Mouse (Mus musculus) lung, postnatal 14 days (tissue): ENCODE results near the gene Acbd3.

Source experiments
- DNase-seq: peaks from one replicate; pipeline ENCODE4 v3.0.0; 2021

The Acbd3 gene

DNA sequence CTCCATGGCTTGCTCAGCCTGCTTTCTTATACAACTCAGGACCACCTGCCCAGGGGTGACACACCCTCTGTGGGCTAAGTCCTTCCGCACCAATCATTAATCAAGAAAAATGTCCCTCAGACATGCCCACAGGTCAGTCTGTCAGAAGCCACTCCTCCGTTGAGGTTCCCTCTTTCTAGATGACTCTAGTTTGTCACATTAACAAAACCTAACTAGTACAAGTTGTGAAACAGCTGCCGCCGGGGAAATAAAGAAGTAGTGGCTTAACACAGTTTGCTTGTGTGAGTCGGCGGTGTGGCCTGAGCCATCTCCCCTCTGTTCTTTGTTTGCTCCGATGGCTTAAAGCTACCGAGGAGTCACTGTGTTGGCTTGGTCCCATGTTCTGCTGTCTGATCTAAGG, 36.8 kb downstream of the Acbd3 start:
- DNase-seq, result no peak

DNA sequence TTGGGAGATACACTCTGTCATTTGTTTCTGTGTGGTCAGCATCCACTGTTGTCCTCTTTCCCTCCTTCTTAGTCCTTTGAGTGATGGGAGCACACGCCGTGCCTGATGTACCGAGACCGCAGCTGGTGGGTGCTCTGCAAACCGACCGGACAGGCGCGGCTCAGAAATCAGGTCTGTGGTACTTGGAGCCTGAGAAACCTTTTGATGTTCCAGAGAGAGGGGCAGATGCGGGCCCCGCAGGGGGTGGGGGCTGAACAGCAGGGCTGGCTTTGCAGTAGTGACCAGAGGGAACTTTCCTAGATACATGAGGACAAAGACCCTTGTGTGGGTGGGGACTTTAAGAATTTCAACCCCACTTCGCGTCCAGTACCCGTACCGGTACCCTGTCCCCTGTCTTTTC, 37.5 kb downstream of the Acbd3 start:
- no peak for DNase-seq

DNA sequence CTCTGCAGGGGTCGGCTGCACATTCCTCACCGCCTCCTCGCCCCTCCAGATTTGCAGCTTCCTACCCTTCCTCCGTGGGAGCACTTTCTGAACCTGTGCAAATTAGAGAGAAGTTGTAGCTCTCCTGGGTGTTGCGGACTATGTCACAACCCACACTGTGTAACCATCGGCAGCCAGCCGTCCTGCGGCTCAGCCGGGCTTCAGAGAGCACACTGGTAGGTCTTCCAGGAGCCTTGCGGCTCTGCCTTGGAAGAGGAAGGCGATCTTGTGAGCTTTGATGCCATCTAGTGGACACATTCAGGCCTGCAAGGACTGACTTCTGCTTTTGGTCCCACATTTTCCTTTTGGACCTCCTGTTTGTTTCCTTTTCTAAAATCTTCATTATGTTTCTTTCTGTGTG, 38.0 kb downstream of the Acbd3 start:
- DNase-seq, result peak; percentile 91

DNA sequence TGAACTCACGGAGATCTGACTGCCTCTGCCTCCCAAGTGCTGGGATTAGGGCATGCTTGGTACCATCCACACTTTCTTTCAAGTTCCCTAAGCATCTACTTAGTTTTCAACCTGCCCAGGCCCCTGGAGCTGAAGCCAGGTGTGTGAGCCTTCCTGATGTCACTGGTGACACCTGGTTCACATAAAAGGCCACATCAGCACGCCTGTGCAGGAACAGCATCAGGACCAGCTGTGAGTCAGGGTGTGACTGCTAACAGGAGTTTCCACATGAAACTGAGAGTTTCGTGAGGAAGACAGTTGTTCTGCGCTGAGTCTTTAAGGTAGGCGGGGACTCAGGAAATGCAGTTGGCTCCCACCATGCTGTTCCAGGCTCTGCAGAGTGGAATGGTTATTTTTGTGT, 39.5 kb downstream of the Acbd3 start:
- DNase-seq, result no peak

DNA sequence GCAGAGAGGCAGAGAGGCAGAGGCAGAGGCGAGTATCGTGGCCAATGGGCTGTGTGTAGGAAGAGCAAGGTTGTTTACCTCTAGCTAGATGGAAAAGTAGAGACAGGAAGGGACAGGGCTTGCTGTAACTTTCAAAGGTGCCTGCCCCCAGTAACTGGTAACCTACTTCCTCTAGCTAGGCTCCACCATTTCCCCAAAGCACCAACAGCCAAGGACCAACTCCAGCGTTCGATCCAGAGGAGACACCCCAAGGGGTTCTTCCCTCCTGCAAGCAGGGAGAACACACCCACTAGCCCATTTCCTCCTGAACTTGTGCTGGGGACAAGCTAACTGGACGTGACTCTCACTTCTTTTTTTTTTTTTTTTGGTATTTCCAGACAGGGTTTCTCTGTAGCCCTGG, 40.7 kb downstream of the Acbd3 start:
- DNase-seq, result no peak

- DNase-seq, result no peak
Measured at GRCm38 (mm10) chr1:180767541-180768333, 41.9 kb downstream of the Acbd3 start.

DNA sequence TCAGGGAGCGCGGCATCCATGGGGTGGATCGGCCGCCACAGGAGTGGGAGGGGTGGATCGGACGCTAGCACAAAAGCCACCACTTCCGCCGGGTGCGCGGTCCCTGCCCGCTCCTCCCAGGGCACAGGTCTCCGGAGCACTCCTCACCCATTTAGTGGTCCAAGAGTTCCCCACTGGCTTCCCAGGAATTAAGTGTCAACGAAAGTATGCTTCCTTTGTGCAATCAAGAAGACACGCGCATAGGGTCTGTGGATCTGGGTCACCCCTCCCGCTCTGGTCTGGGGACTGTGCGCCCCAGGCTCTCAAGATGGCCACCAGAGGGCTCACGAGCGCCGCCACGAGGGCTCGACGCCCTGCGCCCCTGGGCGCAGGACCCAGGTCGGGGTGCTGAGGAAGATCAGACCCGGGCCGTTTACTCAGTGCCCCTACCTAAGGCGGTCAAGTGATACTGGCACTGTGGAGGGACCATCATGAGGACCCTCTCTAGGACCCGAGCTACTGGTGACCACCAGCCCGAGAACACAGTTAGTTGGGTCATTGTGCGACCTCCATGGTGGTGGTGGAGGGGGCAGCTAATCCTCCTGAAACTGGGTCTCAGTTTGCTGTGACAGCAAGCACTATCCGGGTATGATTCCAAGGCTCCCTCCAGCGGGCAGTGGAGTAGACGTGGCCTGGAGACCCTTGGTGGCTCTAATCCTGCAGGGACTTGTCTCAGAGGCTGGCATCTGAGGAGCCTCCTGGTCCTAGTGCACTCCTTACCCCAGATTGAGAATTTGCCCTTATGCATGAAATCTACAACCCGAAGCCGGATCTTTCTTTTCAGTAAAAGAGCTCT, 42.7 kb downstream of the Acbd3 start:
- peak; percentile 84 for DNase-seq

DNA sequence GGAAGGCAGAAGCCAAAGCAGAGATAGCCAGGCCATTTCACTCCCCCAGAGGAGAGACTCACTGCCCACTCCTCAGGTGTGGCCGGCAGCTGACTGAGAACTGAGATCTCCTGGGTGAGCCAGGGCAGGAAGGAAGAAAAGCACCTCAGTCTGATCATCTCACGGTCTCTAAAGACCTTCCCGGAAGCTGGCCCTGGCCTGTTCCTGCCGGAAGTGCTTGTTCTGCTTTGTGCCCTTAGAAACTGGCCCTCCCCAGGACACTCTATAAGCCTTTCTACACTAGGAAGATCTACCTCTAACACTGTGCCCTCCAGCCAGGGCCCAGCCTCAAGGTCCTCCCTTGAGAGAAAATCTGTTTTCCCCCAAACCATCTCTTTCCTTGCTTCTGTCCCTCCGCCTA, 45.5 kb downstream of the Acbd3 start:
- DNase-seq, result no peak

- no peak for DNase-seq
Measured at GRCm38 (mm10) chr1:180771722-180772121, 45.9 kb downstream of the Acbd3 start.

DNA sequence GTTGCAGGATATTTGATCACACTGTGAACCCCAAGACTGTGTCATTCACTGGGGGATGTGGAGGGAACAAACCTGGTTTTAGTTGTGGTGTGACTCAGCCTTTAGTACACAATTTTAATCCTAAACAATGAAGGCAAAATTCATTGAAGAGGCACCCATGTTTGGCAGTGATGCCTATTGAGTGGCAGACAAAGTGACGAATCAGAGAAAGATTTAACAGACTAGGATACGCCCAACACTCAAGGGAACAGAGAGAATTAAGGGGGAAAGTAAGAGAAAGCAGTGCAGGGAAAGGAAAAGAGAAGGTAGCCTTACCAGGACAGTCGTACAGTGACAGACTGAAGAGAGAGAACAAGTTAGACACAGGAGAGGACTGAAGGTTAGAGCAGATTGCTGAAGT, 46.4 kb downstream of the Acbd3 start:
- DNase-seq, result no peak

DNA sequence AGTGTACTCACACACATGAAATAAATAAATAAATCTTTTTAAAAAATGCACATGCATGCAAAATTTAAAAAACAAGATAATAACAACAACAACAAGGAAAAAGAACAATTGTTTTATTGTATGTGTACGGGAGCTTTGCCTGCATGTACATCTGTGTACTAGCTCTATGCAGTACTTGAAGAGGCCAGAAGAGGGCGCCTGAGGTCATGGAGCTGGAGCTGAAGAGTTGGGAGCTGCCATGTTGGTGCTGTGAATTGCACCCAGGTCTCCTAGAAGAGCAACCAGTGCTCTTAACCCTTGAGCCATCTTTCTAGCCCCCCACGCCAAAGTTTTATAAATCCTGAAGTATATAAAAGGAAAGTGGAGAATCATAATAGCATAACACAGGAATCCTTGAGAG, 48.8 kb downstream of the Acbd3 start:
- peak; percentile 44 for DNase-seq

GRCm38 (mm10) chr1:180775317-180775716, 49.5 kb downstream of the Acbd3 start:
- no peak for DNase-seq

- no peak for DNase-seq
Measured at GRCm38 (mm10) chr1:180775849-180776493, 50.1 kb downstream of the Acbd3 start.

DNA sequence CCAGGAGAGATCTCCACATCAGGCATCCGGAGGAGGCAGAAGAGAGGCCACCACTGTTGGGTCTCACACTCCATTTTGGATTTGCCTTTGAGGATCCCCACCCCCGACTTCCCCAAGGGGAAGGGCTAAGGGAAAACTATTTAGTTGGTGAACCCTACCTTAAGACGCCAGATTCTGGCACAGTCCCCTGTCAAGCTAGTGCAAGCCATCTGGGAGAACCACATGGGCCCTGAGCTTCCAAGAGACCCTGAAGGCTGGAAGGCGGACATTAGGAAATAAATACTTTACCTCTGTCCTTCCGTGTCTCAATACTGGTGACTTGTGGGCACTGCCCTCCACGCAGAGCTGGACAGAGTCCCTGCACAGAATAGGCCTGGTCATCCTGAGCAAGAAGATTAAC, 50.7 kb downstream of the Acbd3 start:
- no peak for DNase-seq

GRCm38 (mm10) chr1:180777289-180777659, 51.4 kb downstream of the Acbd3 start:
- no peak for DNase-seq

GRCm38 (mm10) chr1:180777660-180778402, 52.0 kb downstream of the Acbd3 start:
- DNase-seq, result peak; percentile 85

DNA sequence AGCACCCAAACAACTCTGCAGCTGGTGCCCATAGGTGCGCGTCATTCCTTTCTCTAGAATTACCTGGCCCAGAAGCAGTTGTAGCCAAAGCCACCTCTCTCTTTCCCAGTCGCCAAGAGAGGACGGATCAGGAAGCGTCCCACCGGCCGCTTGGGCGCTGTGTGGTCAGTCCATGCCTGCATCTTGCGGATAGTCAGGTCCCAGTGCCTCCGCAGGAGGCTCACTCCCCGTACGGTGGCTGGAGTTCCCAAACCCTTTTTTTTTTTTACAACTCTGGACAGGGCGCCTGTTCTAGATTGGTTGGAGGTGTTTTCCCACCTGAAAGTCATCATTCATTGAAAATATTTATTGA, 52.5 kb downstream of the Acbd3 start:
- no peak for DNase-seq

- no peak for DNase-seq
Measured at GRCm38 (mm10) chr1:180778941-180779340, 53.1 kb downstream of the Acbd3 start.

DNA sequence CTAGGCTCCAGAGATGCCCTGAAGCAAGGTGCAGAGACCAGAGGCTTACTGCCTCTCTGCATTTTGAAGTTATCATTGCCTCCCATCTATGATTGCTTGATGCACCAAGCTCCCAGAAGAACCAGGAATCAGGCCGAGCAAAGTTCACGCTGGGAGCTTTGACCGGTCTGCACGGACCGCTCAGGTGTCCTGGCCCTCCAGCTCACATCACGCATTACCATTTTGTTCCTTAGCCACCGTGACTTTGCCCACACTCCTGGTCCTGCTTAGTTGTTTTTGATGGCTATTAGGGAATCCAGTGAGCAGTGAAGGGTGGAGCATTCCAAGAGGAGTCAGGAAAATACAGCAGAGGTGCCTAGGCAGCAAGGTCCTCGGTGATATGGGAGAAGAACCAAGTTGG, 54.4 kb downstream of the Acbd3 start:
- DNase-seq, result no peak

DNA sequence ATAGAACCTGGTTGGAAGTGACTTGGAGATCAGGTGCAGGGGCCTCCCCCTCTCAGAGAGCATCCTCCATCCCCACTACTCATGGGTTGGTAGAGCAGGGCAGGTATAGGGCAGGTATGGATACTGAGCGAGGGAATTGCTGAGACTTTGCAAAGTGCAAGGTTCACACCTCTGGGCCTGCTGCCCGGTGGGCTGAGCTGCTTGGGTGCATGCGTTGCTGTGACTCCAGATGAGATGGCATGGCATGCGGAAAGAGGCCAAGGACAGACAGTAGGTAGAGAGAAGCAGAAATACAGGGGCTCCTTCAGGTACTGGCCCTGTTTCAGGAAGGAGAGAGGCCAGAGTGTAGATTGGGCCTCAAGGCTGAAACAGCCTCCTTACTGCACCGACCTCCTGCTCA, 55.4 kb downstream of the Acbd3 start:
- no peak for DNase-seq

- no peak for DNase-seq
Measured at GRCm38 (mm10) chr1:180782906-180783579, 57.2 kb downstream of the Acbd3 start.

GRCm38 (mm10) chr1:180783580-180783928, 57.7 kb downstream of the Acbd3 start:
- no peak for DNase-seq
